Mouse (Mus musculus): ENCODE measurements around the gene Rhof. TPM values are rescaled to one million over a fixed set of nuclear protein-coding genes. Genes with fewer than 3 reads are reported as not detected.

Rhof gene
- polyA plus RNA-seq, 1 experiment from 2014 or later, result 3.2 TPM

DNA sequence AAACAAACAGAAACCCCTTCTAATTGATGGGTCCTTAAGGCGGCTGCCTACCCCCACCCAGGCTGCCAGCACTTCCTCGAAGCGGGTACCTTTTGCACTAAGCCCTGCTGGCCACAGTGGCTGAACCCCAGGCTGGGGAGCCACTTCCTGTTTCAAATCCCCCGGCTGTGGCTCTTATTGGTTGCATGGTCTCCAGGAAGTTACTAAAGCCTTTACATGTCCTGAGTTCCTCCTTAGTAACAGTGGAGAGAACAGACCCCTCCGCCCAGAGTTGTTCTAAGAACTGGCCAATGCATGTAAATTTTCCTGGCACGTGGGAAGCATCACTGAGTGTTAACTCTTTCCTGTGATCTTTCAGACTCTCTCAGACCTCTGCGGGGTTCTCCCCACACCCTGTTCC lies 18.6 kb upstream of the Rhof start:
- Histone ChIP-seq H3K27me3 (ENCODE audit: control insufficient read depth, insufficient read depth, low read length) (no peaks in the 10 kb centered on the region), H3K27ac (ENCODE audit: low read depth, low read length) (no peak overlapping the region; the same call in 1 of the 2 replicates), H3K4me2 (replicated peaks; ENCODE audit: low read depth, low read length) (peak overlapping the region; percentile 47), H3K36me3 (ENCODE audit: control insufficient read depth, insufficient read depth, low read length) (peaks cover 78% of the 10 kb centered on the region), H3K4me1 (ENCODE audit: control insufficient read depth, insufficient read depth, low read length) (peaks cover 33% of the 10 kb centered on the region), H3K9ac (ENCODE audit: low read depth, low read length) (peak overlapping the region; percentile 24; the same call in 1 of the 2 replicates), H3K9me3 (ENCODE audit: control insufficient read depth, low read length) (no peaks in the 10 kb centered on the region), H3K4me3 (ENCODE audit: low read length) (no peak overlapping the region)
- 18% methylated on average over 7 of the region's 7 CpGs for WGBS
- ATAC-seq (ENCODE audit: low FRiP score, low TSS enrichment), result no peak; the same call in 1 of the 2 replicates

DNA sequence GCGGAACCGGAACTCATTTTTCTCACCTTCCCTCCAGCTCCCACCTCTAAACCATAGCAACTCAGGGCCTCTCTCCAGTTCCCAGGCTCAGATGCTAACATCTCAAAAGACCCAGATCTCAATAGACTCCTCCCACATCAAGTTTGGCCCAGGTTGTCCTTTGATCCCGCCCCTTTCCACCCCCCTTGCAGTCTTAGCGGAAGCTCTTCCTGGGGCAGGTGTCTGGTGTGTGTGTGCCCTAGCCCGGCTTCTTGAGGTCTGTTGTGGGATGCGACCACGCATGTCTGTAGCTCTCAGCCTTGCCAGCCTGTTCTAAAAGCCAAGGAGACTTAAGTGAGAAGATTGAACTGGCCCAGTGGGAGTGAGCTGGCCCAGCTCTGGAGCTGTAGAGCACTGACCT lies 18.1 kb upstream of the Rhof start:
- peak overlapping the region; percentile 24; the same call in 1 of the 2 replicates for H3K9ac ChIP-seq (ENCODE audit: low read depth, low read length)
- no peaks in the 10 kb centered on the region for H3K9me3 ChIP-seq (ENCODE audit: control insufficient read depth, low read length)
- peak overlapping the region; percentile 47 for H3K4me2 ChIP-seq (replicated peaks; ENCODE audit: low read depth, low read length)
- WGBS, result 30% methylated on average over 7 of the region's 7 CpGs
- peak overlapping the region; percentile 33 for H3K4me3 ChIP-seq (ENCODE audit: low read length)
- no peak overlapping the region; the same call in 1 of the 2 replicates for H3K27ac ChIP-seq (ENCODE audit: low read depth, low read length)
- H3K36me3 ChIP-seq (ENCODE audit: control insufficient read depth, insufficient read depth, low read length), result peaks cover 82% of the 10 kb centered on the region
- no peaks in the 10 kb centered on the region for H3K27me3 ChIP-seq (ENCODE audit: control insufficient read depth, insufficient read depth, low read length)
- H3K4me1 ChIP-seq (ENCODE audit: control insufficient read depth, insufficient read depth, low read length), result peaks cover 33% of the 10 kb centered on the region
- no peak for ATAC-seq (ENCODE audit: low FRiP score, low TSS enrichment)

- ATAC-seq (ENCODE audit: low FRiP score, low TSS enrichment), result peak; percentile 88
- Histone ChIP-seq H3K36me3 (ENCODE audit: control insufficient read depth, insufficient read depth, low read length) (peaks cover 82% of the 10 kb centered on the region), H3K4me3 (ENCODE audit: low read length) (peak overlapping the region; percentile 33), H3K9ac (ENCODE audit: low read depth, low read length) (peak overlapping the region; percentile 29; the same call in 1 of the 2 replicates), H3K4me2 (replicated peaks; ENCODE audit: low read depth, low read length) (peak overlapping the region; percentile 47), H3K9me3 (ENCODE audit: control insufficient read depth, low read length) (no peaks in the 10 kb centered on the region), H3K27ac (ENCODE audit: low read depth, low read length) (peak overlapping the region; percentile 17; the same call in 1 of the 2 replicates), H3K27me3 (ENCODE audit: control insufficient read depth, insufficient read depth, low read length) (no peaks in the 10 kb centered on the region), H3K4me1 (ENCODE audit: control insufficient read depth, insufficient read depth, low read length) (peaks cover 39% of the 10 kb centered on the region)
- WGBS, result 4% methylated on average over 19 of the region's 19 CpGs
Observed at GRCm38 (mm10) chr5:123149451-123150400, 17.2 kb upstream of the Rhof start.

DNA sequence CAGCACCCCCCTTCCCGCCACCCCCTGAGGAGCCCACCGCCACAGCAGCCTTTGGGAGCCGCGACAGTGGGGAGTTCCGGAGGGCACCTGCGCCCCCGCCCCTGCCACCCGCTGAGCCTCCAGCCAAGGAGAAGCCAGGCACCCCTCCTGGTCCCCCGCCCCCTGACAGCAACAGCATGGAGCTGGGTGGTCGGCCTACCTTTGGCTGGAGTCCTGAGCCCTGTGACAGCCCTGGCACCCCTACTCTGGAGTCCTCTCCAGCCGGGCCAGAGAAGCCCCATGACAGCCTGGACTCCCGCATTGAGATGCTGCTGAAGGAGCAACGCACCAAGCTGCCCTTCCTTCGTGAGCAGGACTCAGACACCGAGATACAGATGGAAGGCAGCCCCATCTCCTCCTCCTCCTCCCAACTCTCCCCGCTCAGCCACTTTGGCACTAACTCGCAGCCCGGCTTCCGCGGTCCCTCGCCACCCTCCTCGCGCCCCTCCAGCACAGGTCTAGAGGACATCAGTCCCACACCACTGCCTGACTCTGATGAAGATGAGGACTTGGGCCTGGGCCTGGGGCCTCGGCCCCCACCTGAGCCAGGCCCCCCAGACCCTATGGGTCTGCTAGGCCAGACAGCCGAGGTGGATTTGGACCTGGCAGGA lies 15.7 kb upstream of the Rhof start:
- ATAC-seq (ENCODE audit: low FRiP score, low TSS enrichment), result no peak
- H3K4me1 ChIP-seq (ENCODE audit: control insufficient read depth, insufficient read depth, low read length), result peaks cover 47% of the 10 kb centered on the region
- no peak overlapping the region for H3K27ac ChIP-seq (ENCODE audit: low read depth, low read length)

GRCm38 (mm10) chr5:123147569-123147968 lies 15.1 kb upstream of the Rhof start:
- no peak overlapping the region for H3K27ac ChIP-seq (ENCODE audit: low read depth, low read length)
- no peaks in the 10 kb centered on the region for H3K9me3 ChIP-seq (ENCODE audit: control insufficient read depth, low read length)
- ATAC-seq (ENCODE audit: low FRiP score, low TSS enrichment), result no peak
- H3K36me3 ChIP-seq (ENCODE audit: control insufficient read depth, insufficient read depth, low read length), result peaks cover 63% of the 10 kb centered on the region
- no peak overlapping the region for H3K9ac ChIP-seq (ENCODE audit: low read depth, low read length)
- H3K4me3 ChIP-seq (ENCODE audit: low read length), result no peak overlapping the region
- peaks cover 47% of the 10 kb centered on the region for H3K4me1 ChIP-seq (ENCODE audit: control insufficient read depth, insufficient read depth, low read length)
- 89% methylated on average over 17 of the region's 17 CpGs for WGBS
- no peak overlapping the region for H3K4me2 ChIP-seq (replicated peaks; ENCODE audit: low read depth, low read length)
- H3K27me3 ChIP-seq (ENCODE audit: control insufficient read depth, insufficient read depth, low read length), result no peaks in the 10 kb centered on the region

More for the DNA sequence above, 15.7 kb upstream of the Rhof start:
- H3K4me2 ChIP-seq (replicated peaks; ENCODE audit: low read depth, low read length), result no peak overlapping the region
- no peaks in the 10 kb centered on the region for H3K27me3 ChIP-seq (ENCODE audit: control insufficient read depth, insufficient read depth, low read length)
- H3K4me3 ChIP-seq (ENCODE audit: low read length), result no peak overlapping the region
- H3K9me3 ChIP-seq (ENCODE audit: control insufficient read depth, low read length), result no peaks in the 10 kb centered on the region
- H3K9ac ChIP-seq (ENCODE audit: low read depth, low read length), result no peak overlapping the region
- H3K36me3 ChIP-seq (ENCODE audit: control insufficient read depth, insufficient read depth, low read length), result peaks cover 69% of the 10 kb centered on the region
- 91% methylated on average over 25 of the region's 25 CpGs for WGBS

DNA sequence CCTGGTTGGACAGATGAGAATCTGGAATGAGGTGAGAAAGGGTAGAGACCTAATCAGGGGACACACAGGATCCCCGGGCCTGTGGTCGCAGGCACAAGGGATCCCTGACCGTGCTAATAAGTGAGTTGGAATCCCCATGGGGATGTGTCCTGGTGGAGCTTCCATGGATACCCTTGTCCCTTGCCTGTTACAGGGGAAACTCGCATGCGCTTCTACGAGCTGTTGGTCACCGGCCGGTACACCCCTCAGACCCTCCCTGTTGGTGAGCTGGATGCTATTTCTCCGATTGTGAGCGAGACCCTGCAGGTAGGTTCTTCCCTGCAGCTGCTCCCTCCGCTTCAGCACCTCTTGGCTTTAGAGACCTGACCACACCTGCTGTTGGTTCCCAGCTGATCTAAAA lies 13.9 kb upstream of the Rhof start:
- no peak for ATAC-seq (ENCODE audit: low FRiP score, low TSS enrichment)
- H3K4me1 ChIP-seq (ENCODE audit: control insufficient read depth, insufficient read depth, low read length), result peaks cover 43% of the 10 kb centered on the region
- WGBS, result 88% methylated on average over 11 of the region's 11 CpGs
- H3K4me2 ChIP-seq (replicated peaks; ENCODE audit: low read depth, low read length), result no peak overlapping the region
- H3K27me3 ChIP-seq (ENCODE audit: control insufficient read depth, insufficient read depth, low read length), result no peaks in the 10 kb centered on the region
- H3K4me3 ChIP-seq (ENCODE audit: low read length), result no peak overlapping the region
- no peak overlapping the region for H3K27ac ChIP-seq (ENCODE audit: low read depth, low read length)
- no peaks in the 10 kb centered on the region for H3K9me3 ChIP-seq (ENCODE audit: control insufficient read depth, low read length)
- peaks cover 51% of the 10 kb centered on the region for H3K36me3 ChIP-seq (ENCODE audit: control insufficient read depth, insufficient read depth, low read length)
- H3K9ac ChIP-seq (ENCODE audit: low read depth, low read length), result no peak overlapping the region

DNA sequence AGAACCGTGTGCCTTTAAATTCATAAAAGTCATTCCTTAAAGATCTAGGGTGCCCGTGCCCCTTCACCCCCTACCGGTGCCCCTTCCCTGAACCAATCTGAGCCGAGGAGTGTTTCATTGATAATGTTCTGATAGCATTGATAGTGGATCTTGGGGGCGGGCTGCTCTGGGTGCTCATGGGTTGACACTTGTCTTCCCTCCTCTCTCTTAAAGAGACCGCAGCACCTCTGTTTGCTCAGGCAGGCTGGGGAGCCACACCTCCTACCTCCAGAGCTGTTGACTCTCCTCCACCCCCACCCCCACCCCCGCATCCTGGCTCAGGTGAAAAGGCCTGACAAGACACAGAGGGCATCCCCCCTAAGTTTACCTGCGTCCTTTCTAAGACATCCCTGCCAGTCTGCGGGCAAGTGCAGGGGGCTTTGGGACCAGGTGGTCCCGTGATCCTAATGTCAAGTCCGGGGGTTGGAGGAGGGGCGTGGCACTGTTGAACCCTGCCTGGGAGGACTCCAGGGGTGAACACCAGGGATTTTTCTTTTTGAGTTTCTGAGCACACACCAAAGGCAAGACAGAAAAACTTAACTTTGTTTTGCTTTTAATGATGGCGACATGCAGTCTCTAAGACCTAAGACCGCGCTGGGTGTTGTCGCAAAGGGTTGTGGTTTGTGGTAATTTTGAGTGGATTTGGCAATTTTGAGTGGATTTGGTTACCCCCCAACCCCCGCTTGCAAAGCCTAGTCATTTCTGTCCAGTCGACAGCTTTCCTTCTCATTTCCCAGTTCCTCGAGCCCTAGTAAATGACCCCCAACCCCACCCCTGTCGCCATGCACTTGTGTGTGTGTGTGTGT lies 12.5 kb upstream of the Rhof start:
- Histone ChIP-seq H3K4me2 (replicated peaks; ENCODE audit: low read depth, low read length) (peak overlapping the region; percentile 100), H3K9me3 (ENCODE audit: control insufficient read depth, low read length) (no peaks in the 10 kb centered on the region), H3K36me3 (ENCODE audit: control insufficient read depth, insufficient read depth, low read length) (peaks cover 45% of the 10 kb centered on the region), H3K27ac (ENCODE audit: low read depth, low read length) (no peak overlapping the region), H3K27me3 (ENCODE audit: control insufficient read depth, insufficient read depth, low read length) (no peaks in the 10 kb centered on the region), H3K4me3 (ENCODE audit: low read length) (peak overlapping the region; percentile 96), H3K9ac (ENCODE audit: low read depth, low read length) (peak overlapping the region; percentile 18; the same call in 1 of the 2 replicates), H3K4me1 (ENCODE audit: control insufficient read depth, insufficient read depth, low read length) (peaks cover 31% of the 10 kb centered on the region)
- no peak for ATAC-seq (ENCODE audit: low FRiP score, low TSS enrichment)
- 36% methylated on average over 20 of the region's 20 CpGs for WGBS

- Histone ChIP-seq H3K9me3 (ENCODE audit: control insufficient read depth, low read length) (no peaks in the 10 kb centered on the region), H3K4me1 (ENCODE audit: control insufficient read depth, insufficient read depth, low read length) (peaks cover 24% of the 10 kb centered on the region), H3K4me3 (ENCODE audit: low read length) (peak overlapping the region; percentile 96), H3K4me2 (replicated peaks; ENCODE audit: low read depth, low read length) (peak overlapping the region; percentile 100), H3K27ac (ENCODE audit: low read depth, low read length) (no peak overlapping the region; the same call in 1 of the 2 replicates), H3K27me3 (ENCODE audit: control insufficient read depth, insufficient read depth, low read length) (no peaks in the 10 kb centered on the region), H3K9ac (ENCODE audit: low read depth, low read length) (peak overlapping the region; percentile 100; the same call in 1 of the 2 replicates), H3K36me3 (ENCODE audit: control insufficient read depth, insufficient read depth, low read length) (peaks cover 40% of the 10 kb centered on the region)
- ATAC-seq (ENCODE audit: low FRiP score, low TSS enrichment), result no peak
- whole genome bisulfite sequencing, result 6% methylated on average over 17 of the region's 17 CpGs
Observed at GRCm38 (mm10) chr5:123143971-123144745, 11.7 kb upstream of the Rhof start.

Data from kidney, embryonic 14.5 days (tissue).